Comparison of ENCODE assay signal across 8 mouse cellular contexts in genomic region chr7:99360021-99360802, GRCm38 (mm10). TPM values are rescaled to one million over a fixed set of nuclear protein-coding genes. Genes with fewer than 3 reads are reported as not detected.
DNase-seq lines count a peak whose midpoint lies in the region; ATAC-seq lines count a peak whose summit lies in the region.

No protein-coding gene starts in this region.

- intact Hi-C loops in left cerebral cortex, postnatal 10 days (cut with DNase I) = no loop called here

- peak; percentile 86 for DNase-seq in Muller cell, postnatal 12 days (ENCODE audit: inconsistent ontology term)
- DNase-seq in embryo, embryonic 11.5 days (ENCODE audit: low read depth, low spot score) = peak; percentile 87
- DNase-seq in gastrocnemius, postnatal 4 days (ENCODE audit: low spot score in 2 of 2) = peak; percentile 77 to 90
- DNase-seq in left cerebral cortex, postnatal 10 days (ENCODE audit: extremely low spot score in 1 of 2, low spot score in 2 of 2) = peak; percentile 78 to 92
- peak; percentile 84 to 97 for DNase-seq in lung, postnatal 4 days
- DNase-seq in right cerebral cortex, postnatal 36 days (ENCODE audit: low spot score in 2 of 2) = peak; percentile 60 to 74

- no peaks in the 10 kb centered on the region for H3K27me3 ChIP-seq in intestine, embryonic 15.5 days (replicated peaks)

- no peaks in the 10 kb centered on the region for H3K36me3 ChIP-seq in intestine, embryonic 15.5 days

- peaks cover 36% of the 10 kb centered on the region for H3K4me1 ChIP-seq in intestine, embryonic 15.5 days (replicated peaks)

- H3K9me3 ChIP-seq in intestine, embryonic 15.5 days = no peaks in the 10 kb centered on the region

- WGBS in intestine, embryonic 15.5 days = 34% methylated on average over 10 of the region's 10 CpGs

- H3K4me2 ChIP-seq in intestine, embryonic 15.5 days (replicated peaks) = peak overlapping the region; percentile 15

- ATAC-seq in intestine, embryonic 15.5 days = peak; percentile 95
- ATAC-seq in erythroid progenitor cell, adult 5-6 weeks (replicated peaks; ENCODE audit: low FRiP score, poor library complexity, severe bottlenecking) = no peak

- no peak overlapping the region for H3K4me3 ChIP-seq in intestine, embryonic 15.5 days (replicated peaks)

- peak overlapping the region; percentile 94 for H3K27ac ChIP-seq in intestine, embryonic 15.5 days

- peak overlapping the region; percentile 38; the same call in 1 of the 2 replicates for H3K9ac ChIP-seq in intestine, embryonic 15.5 days

RNA-seq across cellular contexts. Expression of gene Serpinh1, which starts 7.2 kb away (rescaled TPM):
- 100 to 1,000 TPM; 409 to 535 TPM for total RNA-seq in gastrocnemius, postnatal 4 days (2021)
- polyA plus RNA-seq in intestine, embryonic 15.5 days (2015; fragmentation: Nextera tagmentation; extraction: Ambion mirVana) = 1,021 and 1,056 TPM in 2 replicates
- 10 to 100 TPM; 46.7 to 49.4 TPM for total RNA-seq in left cerebral cortex, postnatal 10 days (2021)
- total RNA-seq in erythroid progenitor cell, adult 5-6 weeks (2015; ENCODE audit: low replicate concordance) = 1.1 TPM in 1 of 2 replicates, not detected in the other
- total RNA-seq in erythroid progenitor cell, adult 5-6 weeks (2017; ENCODE audit: low replicate concordance) = 1.4 and 1.5 TPM in 2 replicates

RNA-seq across cellular contexts. Expression of gene Gdpd5, which starts 21.0 kb away (rescaled TPM):
- 10 to 100 TPM; 17.1 to 19.2 TPM for total RNA-seq in gastrocnemius, postnatal 4 days (2021)
- 15.4 and 15.9 TPM in 2 replicates for polyA plus RNA-seq in intestine, embryonic 15.5 days (2015; fragmentation: Nextera tagmentation; extraction: Ambion mirVana)
- 10 to 100 TPM; 34.2 to 35.5 TPM for total RNA-seq in left cerebral cortex, postnatal 10 days (2021)
- total RNA-seq in erythroid progenitor cell, adult 5-6 weeks (2015; ENCODE audit: low replicate concordance) = not detected in 2 replicates
- total RNA-seq in erythroid progenitor cell, adult 5-6 weeks (2017; ENCODE audit: low replicate concordance) = not detected in 2 replicates

Comparison
In these comparisons a context has a peak if more than half of its experiments do, and no peak if none do; other contexts are left out.
1. RNA of gene Serpinh1, which starts 7.2 kb away (total RNA-seq): 409 to 535 TPM in gastrocnemius, postnatal 4 days and 46.7 to 49.4 TPM in left cerebral cortex, postnatal 10 days; 1.1 to 1.5 TPM in erythroid progenitor cell, adult 5-6 weeks; every median in the first group is over 10 times any median in the second.
2. RNA of gene Gdpd5, which starts 21.0 kb away (total RNA-seq): 34.2 to 35.5 TPM in left cerebral cortex, postnatal 10 days and 17.1 to 19.2 TPM in gastrocnemius, postnatal 4 days; not detected in erythroid progenitor cell, adult 5-6 weeks; every median in the first group is over 10 times any median in the second.
3. Peak in every context shown above with its lines, with median percentiles within 50 percentile points of each other: DNase-seq.